Mouse (Mus musculus) lung, postnatal 0 days (tissue): ENCODE measurements around the gene Gdf1.

Experiments
- CTCF ChIP-seq: IDR thresholded peaks from 2 replicates; pipeline ENCODE4 v1.5.1; 2016; ENCODE audit warnings: antibody characterized with exemption, mild to moderate bottlenecking
- EP300 ChIP-seq: IDR thresholded peaks from 2 replicates; pipeline ENCODE4 v1.6.1; 2016; ENCODE audit warnings: antibody characterized with exemption, mild to moderate bottlenecking, control low read depth

- TF ChIP-seq CTCF (no peak), EP300 (no peak)
Measured at GRCm38 (mm10) chr8:70370476-70370875, 40.9 kb downstream of the Gdf1 start.
